Mouse (Mus musculus) small intestine, adult 2 months (tissue): ENCODE results near the gene Prickle2. TPM values are rescaled to one million over a fixed set of nuclear protein-coding genes. Genes with fewer than 3 reads are reported as not detected.
A peak's percentile ranks its signal among the peaks of the same experiment; 100 is the strongest.

Experiments used
- H3K27ac ChIP-seq: fragments of 200-500 bp; 2 replicates; pipeline ENCODE4 v1.5.1; 2012; ENCODE audit warnings: low read depth, low read length, control low read depth, inconsistent platforms; ENCODE audit not compliant: insufficient read depth
- H3K27me3 ChIP-seq: fragments of 200-500 bp; 2 replicates; pipeline ENCODE4 v1.6.1; 2012; ENCODE audit warnings: mild to moderate bottlenecking, moderate library complexity, low read length, inconsistent platforms; ENCODE audit not compliant: control insufficient read depth, insufficient read depth
- H3K36me3 ChIP-seq: fragments of 200-500 bp; 2 replicates; pipeline ENCODE4 v1.6.1; 2012; ENCODE audit warnings: mild to moderate bottlenecking, low read length, control low read depth, inconsistent platforms; ENCODE audit not compliant: control insufficient read depth, insufficient read depth
- H3K4me1 ChIP-seq: fragments of 200-500 bp; 2 replicates; pipeline ENCODE4 v1.6.1; 2012; ENCODE audit warnings: low read length, inconsistent platforms, mixed read lengths; ENCODE audit not compliant: control insufficient read depth, insufficient read depth, insufficient read length
- H3K4me3 ChIP-seq: fragments of 200-500 bp; 2 replicates; pipeline ENCODE4 v1.5.1; 2012; ENCODE audit warnings: low read depth, mild to moderate bottlenecking, control low read depth, inconsistent platforms, low read length, moderate library complexity
- CTCF ChIP-seq: fragments of 200-500 bp; IDR thresholded peaks from 2 replicates; pipeline ENCODE4 v1.5.1; 2012; ENCODE audit warnings: low read depth, mild to moderate bottlenecking, control low read depth, inconsistent platforms, low read length, moderate library complexity, mixed read lengths; ENCODE audit not compliant: insufficient replicate concordance, insufficient read length; ENCODE audit errors: extremely low read depth
- POLR2A ChIP-seq: fragments of 200-500 bp; IDR thresholded peaks from 2 replicates; pipeline ENCODE4 v1.6.1; 2012; ENCODE audit warnings: low read depth, mild to moderate bottlenecking, control low read depth, inconsistent platforms, low read length, moderate library complexity
- WGBS: fragments of 180-500 bp; shearing (Covaris S2); methylation state at CpG from one replicate; pipeline ENCODE4 v1.1.7; 2018; 5-methylcytosine and 5-hydroxymethylcytosine counted together
- polyA plus RNA-seq: library from polyadenylated mRNA; depleted of rRNA; stranded (reverse); fragments of >200 nt; gene quantifications from 2 replicates; pipeline ENCODE4 v1.2.3, GENCODE M21; 2012

Gene Prickle2
- polyA plus RNA-seq, 1 experiment = 1.6 TPM

- Histone ChIP-seq H3K27me3 (no peaks in the 10 kb centered on the region), H3K4me3 (0 out of 2 replicates have a peak overlapping the region, but pooled peaks have one; percentile 13), H3K36me3 (no peaks in the 10 kb centered on the region), H3K4me1 (no peaks in the 10 kb centered on the region), H3K27ac (no peak overlapping the region)
- 48% methylated on average over 8 of the region's 8 CpGs for WGBS
- no peak for TF ChIP-seq CTCF
- no peak for TF ChIP-seq POLR2A
Measured at GRCm38 (mm10) chr6:92533306-92534063, 172.5 kb downstream of the Prickle2 start.

DNA sequence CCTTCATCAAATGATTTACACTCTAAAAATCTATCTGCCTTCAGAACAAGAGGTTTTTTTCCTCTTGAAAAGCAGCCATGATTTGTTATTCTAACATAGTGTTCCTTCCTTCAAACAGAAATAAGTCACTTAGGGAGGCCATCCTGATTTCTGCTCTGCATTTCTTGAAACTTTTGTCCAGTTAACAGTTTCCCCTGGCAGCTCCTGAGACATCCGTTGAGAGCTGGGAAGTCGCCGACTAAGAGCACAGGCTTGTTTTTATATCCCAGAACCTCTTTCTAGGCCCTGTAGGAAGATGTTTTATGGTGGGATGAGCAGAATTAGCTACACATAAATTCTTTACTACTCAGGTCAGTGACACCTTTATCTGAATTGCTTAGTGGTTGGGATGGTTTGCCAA is 173.1 kb downstream of the Prickle2 start:
- Histone ChIP-seq H3K4me1 (no peaks in the 10 kb centered on the region), H3K27me3 (no peaks in the 10 kb centered on the region), H3K4me3 (no peak overlapping the region), H3K36me3 (no peaks in the 10 kb centered on the region), H3K27ac (no peak overlapping the region; the same call in 1 of the 2 replicates)
- TF ChIP-seq POLR2A = no peak
- TF ChIP-seq CTCF = no peak
- WGBS = 63% methylated on average over 3 of the region's 3 CpGs

- Histone ChIP-seq H3K36me3 (no peaks in the 10 kb centered on the region), H3K4me1 (no peaks in the 10 kb centered on the region), H3K4me3 (no peak overlapping the region), H3K27me3 (no peaks in the 10 kb centered on the region), H3K27ac (no peak overlapping the region; the same call in 1 of the 2 replicates)
- 63% methylated on average over 6 of the region's 6 CpGs for WGBS
- no peak for TF ChIP-seq POLR2A
- TF ChIP-seq CTCF = no peak
Measured at GRCm38 (mm10) chr6:92532331-92532730, 173.6 kb downstream of the Prickle2 start.

DNA sequence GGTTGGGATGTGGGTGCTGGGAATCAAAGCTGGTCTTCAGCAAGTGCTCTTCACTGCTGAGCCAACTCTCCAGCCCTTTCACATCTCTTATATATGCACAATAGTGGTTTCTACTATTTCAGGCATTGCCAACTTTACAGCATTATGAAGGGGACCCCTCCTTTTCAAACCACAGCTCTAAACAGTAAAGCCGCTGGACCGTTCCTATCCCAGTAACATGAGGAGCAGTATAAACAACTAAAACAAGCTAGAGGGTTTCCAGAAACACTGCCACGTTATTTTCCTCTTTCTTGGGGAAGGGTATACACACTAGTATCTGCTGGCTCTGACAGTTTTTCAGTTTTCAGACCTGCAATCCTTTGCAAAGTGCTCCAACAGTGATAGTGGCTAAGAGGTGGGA is 179.7 kb downstream of the Prickle2 start:
- WGBS = 58% methylated on average over 3 of the region's 3 CpGs
- H3K27ac ChIP-seq = no peak overlapping the region
- no peaks in the 10 kb centered on the region for H3K4me1 ChIP-seq
- H3K27me3 ChIP-seq = no peaks in the 10 kb centered on the region
- no peak for TF ChIP-seq POLR2A
- no peak for TF ChIP-seq CTCF
- H3K36me3 ChIP-seq = no peaks in the 10 kb centered on the region
- H3K4me3 ChIP-seq = no peak overlapping the region

DNA sequence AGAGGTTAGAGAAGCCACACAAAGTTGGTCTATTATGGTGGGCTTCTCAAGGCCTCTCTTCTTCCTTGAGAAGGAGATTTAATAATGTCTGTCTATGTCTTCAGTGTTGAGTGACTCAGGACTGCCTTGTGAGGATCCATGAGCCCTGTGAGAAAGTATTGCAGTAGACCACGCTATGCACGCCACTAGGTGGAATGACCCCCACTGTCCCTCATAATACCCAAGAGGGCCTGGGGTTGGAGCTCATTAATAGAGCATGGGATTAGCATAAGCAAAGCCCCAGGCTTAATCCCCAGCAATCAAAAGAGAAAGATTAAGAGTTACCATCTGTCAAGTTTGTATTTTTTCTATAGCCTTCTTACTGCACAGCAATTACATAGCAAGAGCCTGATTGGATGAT is 180.3 kb downstream of the Prickle2 start:
- Histone ChIP-seq H3K27ac (no peak overlapping the region), H3K4me3 (no peak overlapping the region), H3K36me3 (no peaks in the 10 kb centered on the region), H3K27me3 (no peaks in the 10 kb centered on the region), H3K4me1 (no peaks in the 10 kb centered on the region)
- TF ChIP-seq CTCF = no peak
- WGBS = 95% methylated on average over 2 of the region's 2 CpGs

GRCm38 (mm10) chr6:92521526-92522075 is 184.4 kb downstream of the Prickle2 start:
- WGBS = 65% methylated on average over 7 of the region's 7 CpGs
- Histone ChIP-seq H3K4me3 (no peak overlapping the region), H3K27ac (no peak overlapping the region), H3K36me3 (no peaks in the 10 kb centered on the region), H3K4me1 (no peaks in the 10 kb centered on the region), H3K27me3 (no peaks in the 10 kb centered on the region)
- TF ChIP-seq CTCF = no peak
- no peak for TF ChIP-seq POLR2A

DNA sequence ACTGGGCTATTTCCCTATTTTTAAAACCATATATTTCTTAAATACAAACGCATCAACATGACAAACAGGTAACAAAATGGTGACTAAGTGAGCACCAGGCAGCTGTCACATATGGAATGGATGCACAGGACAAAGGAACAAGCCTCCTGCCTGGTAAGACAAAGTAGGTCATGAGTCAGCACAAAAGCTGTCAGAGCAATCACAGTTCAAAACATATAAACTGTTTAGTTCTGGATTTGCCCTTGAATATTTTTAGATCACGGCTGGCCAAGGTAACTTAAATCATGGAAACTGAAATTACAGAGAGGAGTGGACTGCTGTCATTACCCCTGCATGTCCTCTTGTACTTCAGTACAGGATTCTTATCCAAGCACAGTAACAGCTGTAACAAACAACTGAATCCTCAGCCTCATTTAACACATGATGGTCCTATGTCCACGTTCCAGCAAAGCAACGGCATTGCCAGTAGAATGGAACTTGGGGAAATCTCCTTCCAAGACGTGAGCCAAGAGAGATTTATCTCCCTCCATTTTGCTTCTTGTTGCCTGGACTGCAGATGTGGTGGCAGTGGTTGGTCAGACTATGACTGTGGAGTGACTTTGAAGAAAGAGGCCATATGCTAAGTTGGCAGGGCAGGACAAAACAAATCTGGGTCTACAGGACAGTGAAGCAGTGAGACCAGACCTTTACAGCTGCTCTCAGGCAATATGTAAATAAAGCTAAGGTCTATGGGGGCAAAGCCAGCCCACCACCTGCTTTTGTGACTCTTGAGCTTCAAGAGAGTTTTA is 185.7 kb downstream of the Prickle2 start:
- Histone ChIP-seq H3K4me1 (no peaks in the 10 kb centered on the region), H3K4me3 (no peak overlapping the region), H3K36me3 (no peaks in the 10 kb centered on the region), H3K27ac (no peak overlapping the region), H3K27me3 (no peaks in the 10 kb centered on the region)
- WGBS = 66% methylated on average over 5 of the region's 5 CpGs
- no peak for TF ChIP-seq POLR2A
- no peak for TF ChIP-seq CTCF
